Mouse (Mus musculus) hindbrain, embryonic 10.5 days (tissue): ENCODE measurements around the gene Fkbp15. TPM values are rescaled to one million over a fixed set of nuclear protein-coding genes. Genes with fewer than 3 reads are reported as not detected.

Experiments used
- DNase-seq: peaks from one replicate; pipeline ENCODE4 v3.0.0-alpha.2; 2017; ENCODE audit warnings: low spot score
- H3K27ac ChIP-seq: fragments of 300-500 bp; sonication (generic); 2 replicates; pipeline ENCODE4 v1.5.1; 2016; ENCODE audit warnings: mild to moderate bottlenecking, moderate library complexity
- H3K27me3 ChIP-seq: fragments of 300-500 bp; sonication (generic); 2 replicates; pipeline ENCODE4 v1.6.1; 2016; ENCODE audit warnings: mild to moderate bottlenecking; ENCODE audit not compliant: poor library complexity, insufficient read depth, severe bottlenecking
- H3K36me3 ChIP-seq: fragments of 300-500 bp; sonication (generic); 2 replicates; pipeline ENCODE4 v1.6.1; 2016; ENCODE audit warnings: mild to moderate bottlenecking, moderate library complexity
- H3K4me1 ChIP-seq: fragments of 300-500 bp; sonication (generic); replicated peaks from 2 replicates; pipeline ENCODE4 v1.6.1; 2016; ENCODE audit warnings: mild to moderate bottlenecking
- H3K4me3 ChIP-seq: fragments of 300-500 bp; sonication (generic); 2 replicates; pipeline ENCODE4 v1.5.1; 2016; ENCODE audit warnings: mild to moderate bottlenecking, moderate library complexity
- H3K9me3 ChIP-seq: fragments of 300-500 bp; sonication (generic); 2 replicates; pipeline ENCODE4 v1.6.1; 2016; ENCODE audit warnings: mild to moderate bottlenecking, moderate library complexity
- WGBS: fragments of 180-500 bp; shearing (Covaris S2); methylation state at CpG from one replicate; pipeline ENCODE4 v1.1.7; 2016; 5-methylcytosine and 5-hydroxymethylcytosine counted together
- polyA plus RNA-seq: library from polyadenylated mRNA; unstranded; fragments of >200 nt; fragmentation: Nextera tagmentation; extraction: Ambion mirVana; gene quantifications from 2 replicates; pipeline ENCODE4 v1.2.1, GENCODE M21; 2016

Fkbp15 gene
- polyA plus RNA-seq, 1 experiment from 2014 or later = 20.3 TPM

GRCm38 (mm10) chr4:62385439-62385838, 25.1 kb upstream of the Fkbp15 start:
- WGBS = 91% methylated on average over 7 of the region's 7 CpGs
- Histone ChIP-seq H3K4me3 (no peak overlapping the region), H3K9me3 (no peaks in the 10 kb centered on the region), H3K4me1 (no peaks in the 10 kb centered on the region), H3K27me3 (no peaks in the 10 kb centered on the region), H3K36me3 (peaks cover 55% of the 10 kb centered on the region), H3K27ac (no peak overlapping the region)
- no peak for DNase-seq

GRCm38 (mm10) chr4:62384159-62384558, 23.8 kb upstream of the Fkbp15 start:
- peaks cover 42% of the 10 kb centered on the region for H3K36me3 ChIP-seq
- H3K9me3 ChIP-seq = no peaks in the 10 kb centered on the region
- no peak for DNase-seq
- H3K4me3 ChIP-seq = no peak overlapping the region
- H3K27me3 ChIP-seq = no peaks in the 10 kb centered on the region
- H3K4me1 ChIP-seq = no peaks in the 10 kb centered on the region
- WGBS = 95% methylated on average over 1 of the region's 1 CpGs
- H3K27ac ChIP-seq = no peak overlapping the region

GRCm38 (mm10) chr4:62383752-62384151, 23.4 kb upstream of the Fkbp15 start:
- 84% methylated on average over 7 of the region's 7 CpGs for WGBS
- no peak overlapping the region for H3K4me3 ChIP-seq

GRCm38 (mm10) chr4:62383207-62383606, 22.9 kb upstream of the Fkbp15 start:
- peaks cover 4% of the 10 kb centered on the region; the same call in 1 of the 2 replicates for H3K4me1 ChIP-seq
- no peak for DNase-seq
- H3K27me3 ChIP-seq = no peaks in the 10 kb centered on the region
- WGBS = 91% methylated on average over 6 of the region's 6 CpGs
- H3K4me3 ChIP-seq = no peak overlapping the region
- no peaks in the 10 kb centered on the region for H3K9me3 ChIP-seq
- no peak overlapping the region for H3K27ac ChIP-seq
- H3K36me3 ChIP-seq = peaks cover 32% of the 10 kb centered on the region

More at GRCm38 (mm10) chr4:62383752-62384151, 23.4 kb upstream of the Fkbp15 start:
- H3K36me3 ChIP-seq = peaks cover 38% of the 10 kb centered on the region
- no peaks in the 10 kb centered on the region for H3K27me3 ChIP-seq
- H3K9me3 ChIP-seq = no peaks in the 10 kb centered on the region
- no peak overlapping the region for H3K27ac ChIP-seq
- peaks cover under 1% of the 10 kb centered on the region; the same call in 1 of the 2 replicates for H3K4me1 ChIP-seq
- DNase-seq = no peak

- no peak for DNase-seq
- Histone ChIP-seq H3K4me3 (no peak overlapping the region), H3K27ac (no peak overlapping the region), H3K36me3 (0 out of 2 replicates have a peak, but pooled peaks cover 4% of the 10 kb centered on the region), H3K9me3 (no peaks in the 10 kb centered on the region), H3K27me3 (no peaks in the 10 kb centered on the region), H3K4me1 (peaks cover 4% of the 10 kb centered on the region; the same call in 1 of the 2 replicates)
- 91% methylated on average over 9 of the region's 9 CpGs for WGBS
Observed at GRCm38 (mm10) chr4:62379724-62380381, 19.5 kb upstream of the Fkbp15 start.

- DNase-seq = no peak
- H3K4me1 ChIP-seq = peaks cover 16% of the 10 kb centered on the region; the same call in 1 of the 2 replicates
- WGBS = 85% methylated on average over 2 of the region's 2 CpGs
Observed at GRCm38 (mm10) chr4:62376123-62376522, 15.8 kb upstream of the Fkbp15 start.

GRCm38 (mm10) chr4:62374342-62374741, 14.0 kb upstream of the Fkbp15 start:
- Histone ChIP-seq H3K4me1 (peaks cover 16% of the 10 kb centered on the region; the same call in 1 of the 2 replicates), H3K36me3 (0 out of 2 replicates have a peak, but pooled peaks cover 4% of the 10 kb centered on the region), H3K27ac (no peak overlapping the region), H3K9me3 (no peaks in the 10 kb centered on the region), H3K27me3 (no peaks in the 10 kb centered on the region), H3K4me3 (no peak overlapping the region)
- whole genome bisulfite sequencing = 88% methylated on average over 4 of the region's 4 CpGs
- no peak for DNase-seq

More at GRCm38 (mm10) chr4:62376123-62376522, 15.8 kb upstream of the Fkbp15 start:
- Histone ChIP-seq H3K27me3 (no peaks in the 10 kb centered on the region), H3K36me3 (no peaks in the 10 kb centered on the region), H3K4me3 (no peak overlapping the region), H3K27ac (no peak overlapping the region), H3K9me3 (no peaks in the 10 kb centered on the region)

GRCm38 (mm10) chr4:62373668-62374067, 13.3 kb upstream of the Fkbp15 start:
- no peak for DNase-seq
- 0 out of 2 replicates have a peak, but pooled peaks cover 4% of the 10 kb centered on the region for H3K36me3 ChIP-seq
- H3K4me3 ChIP-seq = no peak overlapping the region
- peaks cover 14% of the 10 kb centered on the region; the same call in 1 of the 2 replicates for H3K4me1 ChIP-seq
- H3K9me3 ChIP-seq = no peaks in the 10 kb centered on the region
- H3K27ac ChIP-seq = no peak overlapping the region
- H3K27me3 ChIP-seq = no peaks in the 10 kb centered on the region
- 93% methylated on average over 7 of the region's 7 CpGs for WGBS

- no peak for DNase-seq
- Histone ChIP-seq H3K27me3 (no peaks in the 10 kb centered on the region), H3K4me3 (no peak overlapping the region), H3K9me3 (no peaks in the 10 kb centered on the region), H3K4me1 (0 out of 2 replicates have a peak, but pooled peaks cover 11% of the 10 kb centered on the region), H3K36me3 (0 out of 2 replicates have a peak, but pooled peaks cover 4% of the 10 kb centered on the region), H3K27ac (no peak overlapping the region)
- WGBS = 90% methylated on average over 9 of the region's 9 CpGs
Observed at GRCm38 (mm10) chr4:62372818-62373520, 12.6 kb upstream of the Fkbp15 start.

GRCm38 (mm10) chr4:62372410-62372809, 12.1 kb upstream of the Fkbp15 start:
- Histone ChIP-seq H3K4me1 (0 out of 2 replicates have a peak, but pooled peaks cover 11% of the 10 kb centered on the region), H3K4me3 (no peak overlapping the region), H3K9me3 (no peaks in the 10 kb centered on the region), H3K27me3 (no peaks in the 10 kb centered on the region), H3K36me3 (0 out of 2 replicates have a peak, but pooled peaks cover 4% of the 10 kb centered on the region), H3K27ac (no peak overlapping the region)
- WGBS = 19% methylated on average over 1 of the region's 1 CpGs
- DNase-seq = no peak

GRCm38 (mm10) chr4:62369091-62369490, 8.7 kb upstream of the Fkbp15 start:
- H3K27ac ChIP-seq = no peak overlapping the region
- H3K9me3 ChIP-seq = no peaks in the 10 kb centered on the region
- H3K27me3 ChIP-seq = no peaks in the 10 kb centered on the region
- H3K4me3 ChIP-seq = no peak overlapping the region
- H3K36me3 ChIP-seq = 0 out of 2 replicates have a peak, but pooled peaks cover 4% of the 10 kb centered on the region
- WGBS = 87% methylated on average over 3 of the region's 3 CpGs
- no peak for DNase-seq
- H3K4me1 ChIP-seq = 0 out of 2 replicates have a peak, but pooled peaks cover 11% of the 10 kb centered on the region

- Histone ChIP-seq H3K9me3 (no peaks in the 10 kb centered on the region), H3K4me1 (0 out of 2 replicates have a peak, but pooled peaks cover 8% of the 10 kb centered on the region), H3K27ac (no peak overlapping the region), H3K4me3 (no peak overlapping the region), H3K36me3 (0 out of 2 replicates have a peak, but pooled peaks cover 4% of the 10 kb centered on the region), H3K27me3 (no peaks in the 10 kb centered on the region)
- DNase-seq = no peak
- WGBS = 92% methylated on average over 6 of the region's 6 CpGs
Observed at GRCm38 (mm10) chr4:62367586-62367985, 7.2 kb upstream of the Fkbp15 start.

- no peaks in the 10 kb centered on the region for H3K27me3 ChIP-seq
- H3K4me1 ChIP-seq = peaks cover 13% of the 10 kb centered on the region
- no peak overlapping the region for H3K27ac ChIP-seq
- H3K4me3 ChIP-seq = no peak overlapping the region
- 81% methylated on average over 4 of the region's 4 CpGs for WGBS
- H3K36me3 ChIP-seq = 0 out of 2 replicates have a peak, but pooled peaks cover 4% of the 10 kb centered on the region
- no peaks in the 10 kb centered on the region for H3K9me3 ChIP-seq
- no peak for DNase-seq
Observed at GRCm38 (mm10) chr4:62366291-62366690, 5.9 kb upstream of the Fkbp15 start.
